Comparison of ENCODE assay signal across 8 mouse cellular contexts in genomic region chr5:35743238-35743951, GRCm38 (mm10). TPM values are rescaled to one million over a fixed set of nuclear protein-coding genes. Genes with fewer than 3 reads are reported as not detected.
DNase-seq lines count a peak whose midpoint lies in the region.
"Had no signal": no experiment of that assay in that cellular context is flagged by ENCODE, and none has a peak within 500 bp of the region (broad histone marks: within the 10 kb centered on the region; RNA-seq: fewer than 3 reads in every experiment).

No protein-coding gene starts in this region.

- peak; percentile 72 for DNase-seq in ovary, adult 18-20 months (ENCODE audit: low spot score)
- no peak for DNase-seq in ovary, postnatal 10 days (ENCODE audit: low spot score)
- DNase-seq in adrenal gland, postnatal 36 days, result peak; percentile 85
- peak; percentile 54 to 67 for DNase-seq in heart, postnatal 14 days
- DNase-seq in ovary, postnatal 36 days (ENCODE audit: low spot score), result peak; percentile 38
- DNase-seq in cerebellum, postnatal 10 days, result no peak
- no peak for DNase-seq in neural tube, embryonic 10.5 days (ENCODE audit: extremely low spot score, low spot score)
- DNase-seq: thymus, postnatal 14 days had no signal

- intact Hi-C loops in heart, postnatal 14 days (cut with DNase I), result no loop called here

RNA-seq across cellular contexts. Expression of gene Sh3tc1, which starts 3.6 kb away (rescaled TPM):
- total RNA-seq in adrenal gland, postnatal 36 days (2021), result 10 to 100 TPM; 16.8 to 24.0 TPM
- 10 to 100 TPM in 1 of 2 experiments, 1 to 10 TPM in 1; 9.8 to 10.6 TPM for total RNA-seq in heart, postnatal 14 days (2021)

RNA-seq across cellular contexts. Expression of gene Ablim2, which starts 14.3 kb away (rescaled TPM):
- total RNA-seq in adrenal gland, postnatal 36 days (2021), result 1 to 10 TPM; 6.2 to 8.5 TPM
- 10 to 100 TPM; 12.2 to 17.5 TPM for total RNA-seq in heart, postnatal 14 days (2021)

Comparison
In these comparisons a context has a peak if more than half of its experiments do, and no peak if none do; other contexts are left out.
1. DNase-seq: peak in ovary, adult 18-20 months (single experiment), adrenal gland, postnatal 36 days (2 of 2), heart, postnatal 14 days (2 of 2) and ovary, postnatal 36 days (single experiment); none in ovary, postnatal 10 days (single experiment), cerebellum, postnatal 10 days (0 of 2) and neural tube, embryonic 10.5 days (single experiment).